Mouse (Mus musculus) cerebellum, adult 8-10 months (tissue): Measurements from ENCODE around the gene Gadl1.
"Not testable (repeated sequence)": the region's sequence is repeated elsewhere in the genome, so short reads cannot be mapped to it uniquely, and the experiment has no call there.

ENCODE experiments used
- DNase-seq: peaks from one replicate; pipeline ENCODE4 v3.0.0; 2022

The Gadl1 gene

GRCm38 (mm10) chr9:116032711-116033110 lies 123.5 kb downstream of the Gadl1 start:
- no peak for DNase-seq

- no peak for DNase-seq
Measured at GRCm38 (mm10) chr9:116038275-116038674, 129.0 kb downstream of the Gadl1 start.

- DNase-seq: no peak
Measured at GRCm38 (mm10) chr9:116039981-116040380, 130.7 kb downstream of the Gadl1 start.

GRCm38 (mm10) chr9:116040852-116041251 lies 131.6 kb downstream of the Gadl1 start:
- DNase-seq: not testable (repeated sequence)

- no peak for DNase-seq
Measured at GRCm38 (mm10) chr9:116041369-116041768, 132.1 kb downstream of the Gadl1 start.

- DNase-seq: peak; percentile 61
Measured at GRCm38 (mm10) chr9:116041787-116042186, 132.5 kb downstream of the Gadl1 start.

- DNase-seq: no peak
Measured at GRCm38 (mm10) chr9:116049985-116050384, 140.7 kb downstream of the Gadl1 start.

- DNase-seq: no peak
Measured at GRCm38 (mm10) chr9:116053976-116054375, 144.7 kb downstream of the Gadl1 start.

GRCm38 (mm10) chr9:116058475-116058874 lies 149.2 kb downstream of the Gadl1 start:
- DNase-seq: no peak

- DNase-seq: no peak
Measured at GRCm38 (mm10) chr9:116059156-116059555, 149.9 kb downstream of the Gadl1 start.

- DNase-seq: no peak
Measured at GRCm38 (mm10) chr9:116060691-116061090, 151.4 kb downstream of the Gadl1 start.

- DNase-seq: no peak
Measured at GRCm38 (mm10) chr9:116064774-116065173, 155.5 kb downstream of the Gadl1 start.

GRCm38 (mm10) chr9:116071561-116071960 lies 162.3 kb downstream of the Gadl1 start:
- DNase-seq: not testable (repeated sequence)

- DNase-seq: no peak
Measured at GRCm38 (mm10) chr9:116076163-116076562, 166.9 kb downstream of the Gadl1 start.

GRCm38 (mm10) chr9:116076946-116077345 lies 167.7 kb downstream of the Gadl1 start:
- no peak for DNase-seq

GRCm38 (mm10) chr9:116077419-116077818 lies 168.2 kb downstream of the Gadl1 start:
- no peak for DNase-seq

- DNase-seq: no peak
Measured at GRCm38 (mm10) chr9:116081781-116082180, 172.5 kb downstream of the Gadl1 start.

GRCm38 (mm10) chr9:116083300-116083699 lies 174.0 kb downstream of the Gadl1 start:
- no peak for DNase-seq

GRCm38 (mm10) chr9:116083726-116084323 lies 174.6 kb downstream of the Gadl1 start:
- no peak for DNase-seq

GRCm38 (mm10) chr9:116084324-116084931 lies 175.2 kb downstream of the Gadl1 start:
- DNase-seq: no peak

- no peak for DNase-seq
Measured at GRCm38 (mm10) chr9:116085999-116086398, 176.7 kb downstream of the Gadl1 start.

- DNase-seq: no peak
Measured at GRCm38 (mm10) chr9:116087263-116087662, 178.0 kb downstream of the Gadl1 start.

GRCm38 (mm10) chr9:116087880-116088279 lies 178.6 kb downstream of the Gadl1 start:
- DNase-seq: peak; percentile 11

GRCm38 (mm10) chr9:116088912-116089311 lies 179.7 kb downstream of the Gadl1 start:
- no peak for DNase-seq

- DNase-seq: no peak
Measured at GRCm38 (mm10) chr9:116090296-116090695, 181.0 kb downstream of the Gadl1 start.
